Mouse (Mus musculus) thymus, adult 2 months (tissue): ENCODE data around the gene Tex48. TPM values are rescaled to one million over a fixed set of nuclear protein-coding genes. Genes with fewer than 3 reads are reported as not detected.

Source experiments
- DNase-seq: peaks from one replicate; pipeline ENCODE4 v3.0.0; 2021
- H3K27ac ChIP-seq: fragments of 200-500 bp; 2 replicates; pipeline ENCODE4 v1.5.1; 2012; ENCODE audit warnings: low read length, control low read depth; ENCODE audit not compliant: control insufficient read depth, insufficient read depth
- H3K27me3 ChIP-seq: fragments of 200-500 bp; 2 replicates; pipeline ENCODE4 v1.6.1; 2012; ENCODE audit warnings: mild to moderate bottlenecking, low read length, moderate library complexity, mixed read lengths; ENCODE audit not compliant: control insufficient read depth, insufficient read depth
- H3K36me3 ChIP-seq: fragments of 200-500 bp; 2 replicates; pipeline ENCODE4 v1.6.1; 2012; ENCODE audit warnings: mild to moderate bottlenecking, low read length, moderate library complexity; ENCODE audit not compliant: control insufficient read depth, insufficient read depth
- H3K4me1 ChIP-seq: fragments of 200-500 bp; replicated peaks from 2 replicates; pipeline ENCODE4 v1.6.1; 2012; ENCODE audit warnings: low read length; ENCODE audit not compliant: control insufficient read depth, insufficient read depth
- H3K4me3 ChIP-seq: fragments of 200-500 bp; 2 replicates; pipeline ENCODE4 v1.5.1; 2012; ENCODE audit warnings: mild to moderate bottlenecking, low read length, control low read depth, moderate library complexity; ENCODE audit not compliant: control insufficient read depth, insufficient read depth
- CTCF ChIP-seq: fragments of 200-500 bp; IDR thresholded peaks from 2 replicates; pipeline ENCODE4 v1.5.1; 2012; ENCODE audit warnings: mild to moderate bottlenecking, control low read depth, low read length, moderate library complexity, borderline replicate concordance; ENCODE audit not compliant: control insufficient read depth, poor library complexity, insufficient read depth; ENCODE audit errors: extremely low read depth
- POLR2A ChIP-seq: fragments of 200-500 bp; IDR thresholded peaks from 2 replicates; pipeline ENCODE4 v1.6.1; 2012; ENCODE audit warnings: mild to moderate bottlenecking, low read length, control low read depth, moderate library complexity; ENCODE audit not compliant: control insufficient read depth, poor library complexity, insufficient read depth; ENCODE audit errors: extremely low read depth
- WGBS: fragments of 180-500 bp; shearing (Covaris S2); methylation state at CpG from one replicate; pipeline ENCODE4 v1.1.7; 2018; 5-methylcytosine and 5-hydroxymethylcytosine counted together
- polyA plus RNA-seq: library from polyadenylated mRNA; depleted of rRNA; stranded (reverse); fragments of >200 nt; gene quantifications from 2 replicates; pipeline ENCODE4 v1.2.3, GENCODE M21; 2012

Gene Tex48
- polyA plus RNA-seq, 1 experiment, result 0.28 TPM

- no peak overlapping the region for H3K4me3 ChIP-seq
- DNase-seq, result no peak
- no peak for TF ChIP-seq CTCF
- TF ChIP-seq POLR2A, result no peak
- no peaks in the 10 kb centered on the region for H3K27me3 ChIP-seq
- no peak overlapping the region for H3K27ac ChIP-seq
- no peaks in the 10 kb centered on the region for H3K4me1 ChIP-seq
- WGBS, result 44% methylated on average over 3 of the region's 3 CpGs
- H3K36me3 ChIP-seq, result no peaks in the 10 kb centered on the region
Observed at GRCm38 (mm10) chr4:63625563-63626080, 3.4 kb upstream of the Tex48 start.

GRCm38 (mm10) chr4:63621861-63622260 is 367 bp downstream of the Tex48 start:
- DNase-seq, result no peak
- Histone ChIP-seq H3K4me3 (no peak overlapping the region), H3K27me3 (no peaks in the 10 kb centered on the region), H3K27ac (no peak overlapping the region), H3K36me3 (no peaks in the 10 kb centered on the region), H3K4me1 (no peaks in the 10 kb centered on the region)
- TF ChIP-seq POLR2A (no peak), CTCF (no peak)
- WGBS, result 51% methylated on average over 2 of the region's 2 CpGs

- H3K27me3 ChIP-seq, result no peaks in the 10 kb centered on the region
- DNase-seq, result no peak
- 92% methylated on average over 7 of the region's 7 CpGs for WGBS
- TF ChIP-seq POLR2A (no peak), CTCF (no peak)
- no peaks in the 10 kb centered on the region for H3K36me3 ChIP-seq
- H3K27ac ChIP-seq, result no peak overlapping the region
- H3K4me1 ChIP-seq, result no peaks in the 10 kb centered on the region
- H3K4me3 ChIP-seq, result no peak overlapping the region
Observed at GRCm38 (mm10) chr4:63608391-63608790, 13.8 kb downstream of the Tex48 start.

DNA sequence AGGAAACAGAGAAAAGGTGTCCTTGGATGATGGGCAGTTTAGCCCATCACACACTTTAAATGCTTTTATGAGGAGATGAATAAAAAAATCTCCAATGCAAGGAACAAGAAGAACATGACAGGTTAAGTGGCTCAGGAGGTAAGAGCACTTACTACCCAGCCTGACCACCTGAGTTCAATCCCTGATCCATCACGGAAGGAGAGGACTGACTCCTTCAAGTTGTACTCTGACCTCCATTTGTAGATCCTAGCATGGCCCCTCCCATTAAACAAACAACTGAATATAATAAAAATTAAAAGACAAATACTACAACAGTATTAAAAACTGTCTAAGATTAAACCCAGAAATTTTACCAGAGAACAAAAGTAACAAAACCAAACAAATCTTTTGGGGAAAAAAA is 16.3 kb downstream of the Tex48 start:
- Histone ChIP-seq H3K4me3 (no peak overlapping the region), H3K27me3 (no peaks in the 10 kb centered on the region), H3K36me3 (no peaks in the 10 kb centered on the region), H3K4me1 (no peaks in the 10 kb centered on the region), H3K27ac (no peak overlapping the region)
- TF ChIP-seq CTCF (no peak), POLR2A (no peak)
- no peak for DNase-seq
- 97% methylated on average over 1 of the region's 1 CpGs for WGBS

GRCm38 (mm10) chr4:63605545-63605944 is 16.7 kb downstream of the Tex48 start:
- H3K36me3 ChIP-seq, result no peaks in the 10 kb centered on the region
- H3K4me3 ChIP-seq, result no peak overlapping the region
- H3K27ac ChIP-seq, result no peak overlapping the region
- no peaks in the 10 kb centered on the region for H3K27me3 ChIP-seq
- no peaks in the 10 kb centered on the region for H3K4me1 ChIP-seq
- no peak for TF ChIP-seq POLR2A
- TF ChIP-seq CTCF, result no peak
- over 99% methylated on average over 3 of the region's 3 CpGs for WGBS
- no peak for DNase-seq

DNA sequence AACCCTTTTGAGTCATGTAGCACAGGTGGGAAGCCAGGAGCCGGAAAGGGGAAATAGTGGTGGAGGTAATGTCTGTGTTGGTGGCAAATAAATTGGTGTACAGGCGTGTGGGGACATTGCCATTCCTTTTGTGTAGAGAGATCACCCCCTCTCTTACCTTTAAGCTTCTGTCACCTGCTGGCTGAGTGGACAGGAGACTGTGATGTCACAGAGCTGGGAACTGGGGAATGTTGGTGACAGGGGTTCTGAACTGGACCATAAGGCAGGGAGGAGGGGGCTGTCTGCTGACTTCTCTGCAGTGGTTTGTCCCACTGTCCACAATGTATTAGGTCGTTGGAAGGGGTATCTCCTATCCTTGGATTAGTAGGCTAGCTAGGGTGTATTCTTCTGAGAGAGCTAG is 17.3 kb downstream of the Tex48 start, which contains the start of gene Gm11213:
TSS of gene Gm11213 (minus strand) at position 317 of the 400 bp plus-strand sequence.
- DNase-seq, result no peak
- H3K4me3 ChIP-seq, result no peak within 1 kb of the TSS
- H3K4me1 ChIP-seq, result no peaks in the 10 kb centered on the region
- no peaks in the 10 kb centered on the region for H3K36me3 ChIP-seq
- TF ChIP-seq POLR2A (no peak), CTCF (no peak)
- H3K27ac ChIP-seq, result no peak within 1 kb of the TSS
- no peaks in the 10 kb centered on the region for H3K27me3 ChIP-seq
- 82% methylated on average over 3 of the region's 3 CpGs for WGBS

DNA sequence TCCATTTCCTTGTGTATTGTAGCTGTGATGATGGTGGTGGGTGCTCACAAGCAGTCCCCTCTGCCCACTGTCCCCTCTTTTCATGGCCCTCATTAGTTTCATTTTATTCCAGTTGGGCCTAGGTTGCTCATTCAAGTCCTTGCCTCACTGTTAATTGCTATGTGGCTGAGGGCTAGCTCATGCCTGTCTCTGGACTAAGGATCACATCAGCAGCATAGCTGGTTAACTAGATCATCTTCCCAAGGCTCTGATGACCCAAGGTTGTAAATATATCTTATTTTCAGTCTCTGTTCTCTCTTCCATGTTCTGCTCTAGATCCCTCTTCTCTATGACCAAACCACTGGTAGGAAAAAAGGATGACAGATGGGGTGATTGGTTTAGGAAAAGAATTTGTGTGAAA is 21.0 kb downstream of the Tex48 start:
- H3K4me1 ChIP-seq, result no peaks in the 10 kb centered on the region
- H3K27ac ChIP-seq, result no peak overlapping the region
- no peaks in the 10 kb centered on the region for H3K27me3 ChIP-seq
- no peak for TF ChIP-seq CTCF
- TF ChIP-seq POLR2A, result no peak
- H3K36me3 ChIP-seq, result no peaks in the 10 kb centered on the region
- no peak overlapping the region for H3K4me3 ChIP-seq
- DNase-seq, result no peak
